Mouse (Mus musculus): ENCODE data around the gene Rps6ka5. TPM values are rescaled to one million over a fixed set of nuclear protein-coding genes. Genes with fewer than 3 reads are reported as not detected.

Gene Rps6ka5
- polyA plus RNA-seq, 1 experiment from 2014 or later: 1.6 TPM

DNA sequence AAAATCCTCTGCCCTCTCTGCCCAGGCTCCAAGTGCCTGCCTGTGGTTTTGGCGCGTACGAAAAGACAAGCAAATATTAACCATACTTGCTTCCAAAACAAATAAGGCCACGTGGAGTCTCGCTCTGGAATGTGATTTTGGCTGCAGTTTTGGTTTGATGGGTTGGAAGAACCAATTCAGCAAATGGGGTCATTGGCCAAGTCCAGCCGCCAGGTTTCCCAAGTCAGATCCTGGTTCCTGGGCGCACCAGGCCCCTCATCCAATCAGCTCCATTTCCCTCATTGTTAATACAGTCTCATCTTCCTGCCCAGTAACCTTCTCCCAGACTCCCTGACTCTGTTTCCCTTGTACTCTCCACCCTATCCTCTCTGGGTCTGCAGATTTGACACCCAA lies 207.1 kb downstream of the Rps6ka5 start:
- no peaks in the 10 kb centered on the region for H3K36me3 ChIP-seq (ENCODE audit: control insufficient read depth, insufficient read depth)
- no peak overlapping the region for H3K27ac ChIP-seq (ENCODE audit: low read length)
- peak overlapping the region; percentile 69 for H3K4me2 ChIP-seq (ENCODE audit: low read depth, low read length)
- peaks cover 10% of the 10 kb centered on the region for H3K27me3 ChIP-seq (ENCODE audit: control insufficient read depth, insufficient read depth, low read depth, low read length)
- no peaks in the 10 kb centered on the region for H3K9me3 ChIP-seq (replicated peaks; ENCODE audit: control insufficient read depth, low read length)
- no peak overlapping the region; the same call in 1 of the 2 replicates for H3K9ac ChIP-seq (ENCODE audit: low read depth, low read length)
- ATAC-seq (ENCODE audit: low read depth): no peak; the same call in 1 of the 2 replicates
- 36% methylated on average over 7 of the region's 7 CpGs for WGBS (ENCODE audit: insufficient replicate concordance)
- H3K4me1 ChIP-seq (ENCODE audit: control insufficient read depth, low read depth, low read length): no peaks in the 10 kb centered on the region; the same call in none of the 2 replicates
- H3K4me3 ChIP-seq (ENCODE audit: low read depth, low read length): peak overlapping the region; percentile 68

DNA sequence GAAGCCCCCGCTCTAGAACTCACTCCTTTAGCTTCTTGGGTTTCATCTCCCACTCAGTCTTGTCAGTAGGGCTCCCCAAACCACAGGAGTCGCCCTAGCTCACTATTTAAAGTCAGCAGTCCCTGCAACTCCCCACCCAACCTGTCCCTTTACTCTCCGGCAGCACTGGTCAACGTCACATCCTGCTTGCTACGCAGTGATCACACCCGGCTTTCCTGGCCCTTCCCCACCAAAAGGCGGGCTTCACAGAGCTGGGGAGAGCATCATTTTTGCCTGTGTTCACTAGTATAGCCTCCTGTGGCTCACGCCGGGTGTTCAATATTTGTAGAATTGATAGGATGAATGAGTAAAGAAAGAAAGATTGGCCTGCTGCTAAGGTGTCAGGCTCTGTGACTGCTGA lies 209.4 kb downstream of the Rps6ka5 start:
- ATAC-seq (ENCODE audit: low read depth): no peak
- H3K4me3 ChIP-seq (ENCODE audit: low read depth, low read length): no peak overlapping the region
- H3K27ac ChIP-seq (ENCODE audit: low read length): no peak overlapping the region
- no peaks in the 10 kb centered on the region for H3K9me3 ChIP-seq (replicated peaks; ENCODE audit: control insufficient read depth, low read length)
- H3K4me1 ChIP-seq (ENCODE audit: control insufficient read depth, low read depth, low read length): no peaks in the 10 kb centered on the region; the same call in none of the 2 replicates
- H3K9ac ChIP-seq (ENCODE audit: low read depth, low read length): no peak overlapping the region
- 49% methylated on average over 9 of the region's 9 CpGs for WGBS (ENCODE audit: insufficient replicate concordance)
- H3K27me3 ChIP-seq (ENCODE audit: control insufficient read depth, insufficient read depth, low read depth, low read length): peaks cover 10% of the 10 kb centered on the region
- no peak overlapping the region for H3K4me2 ChIP-seq (ENCODE audit: low read depth, low read length)
- no peaks in the 10 kb centered on the region for H3K36me3 ChIP-seq (ENCODE audit: control insufficient read depth, insufficient read depth)

DNA sequence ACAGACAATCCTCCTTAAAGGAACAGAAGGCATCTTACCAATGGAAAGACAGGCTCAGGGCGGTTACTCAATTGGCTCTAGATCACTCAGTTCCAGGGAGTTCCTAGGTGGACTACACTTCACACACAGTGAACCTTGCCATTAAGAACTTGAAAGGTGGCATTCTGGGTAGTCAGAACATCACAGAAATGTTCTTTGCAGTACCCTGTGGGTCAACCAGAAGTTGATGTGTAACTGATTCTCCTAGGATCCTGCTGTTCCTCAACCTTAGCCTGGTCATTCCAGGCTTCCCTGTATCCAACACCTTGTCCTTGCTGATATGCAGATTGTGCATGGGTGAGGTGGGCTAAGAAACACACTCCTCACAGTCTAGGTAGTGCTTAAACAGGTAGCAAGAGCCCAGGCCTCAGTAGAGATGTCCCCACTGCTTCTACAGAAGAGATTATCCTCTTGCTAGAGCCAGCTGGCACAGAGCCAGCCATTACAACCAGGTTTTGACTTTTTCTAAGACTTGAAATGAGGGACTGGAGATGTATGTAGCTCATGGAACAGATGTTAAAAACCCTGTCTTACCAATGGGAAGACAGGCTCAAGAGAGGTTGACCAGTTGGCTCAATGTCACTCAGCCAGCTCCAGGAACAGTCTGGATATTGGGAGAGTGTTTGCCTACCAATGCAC lies 210.5 kb downstream of the Rps6ka5 start:
- Histone ChIP-seq H3K4me3 (ENCODE audit: low read depth, low read length) (no peak overlapping the region), H3K9me3 (replicated peaks; ENCODE audit: control insufficient read depth, low read length) (no peaks in the 10 kb centered on the region), H3K27me3 (ENCODE audit: control insufficient read depth, insufficient read depth, low read depth, low read length) (peaks cover 10% of the 10 kb centered on the region), H3K4me2 (ENCODE audit: low read depth, low read length) (no peak overlapping the region), H3K9ac (ENCODE audit: low read depth, low read length) (no peak overlapping the region), H3K4me1 (ENCODE audit: control insufficient read depth, low read depth, low read length) (no peaks in the 10 kb centered on the region; the same call in none of the 2 replicates), H3K27ac (ENCODE audit: low read length) (no peak overlapping the region), H3K36me3 (ENCODE audit: control insufficient read depth, insufficient read depth) (no peaks in the 10 kb centered on the region)
- ATAC-seq (ENCODE audit: low read depth): no peak
- 62% methylated on average over 1 of the region's 1 CpGs for WGBS (ENCODE audit: insufficient replicate concordance)

DNA sequence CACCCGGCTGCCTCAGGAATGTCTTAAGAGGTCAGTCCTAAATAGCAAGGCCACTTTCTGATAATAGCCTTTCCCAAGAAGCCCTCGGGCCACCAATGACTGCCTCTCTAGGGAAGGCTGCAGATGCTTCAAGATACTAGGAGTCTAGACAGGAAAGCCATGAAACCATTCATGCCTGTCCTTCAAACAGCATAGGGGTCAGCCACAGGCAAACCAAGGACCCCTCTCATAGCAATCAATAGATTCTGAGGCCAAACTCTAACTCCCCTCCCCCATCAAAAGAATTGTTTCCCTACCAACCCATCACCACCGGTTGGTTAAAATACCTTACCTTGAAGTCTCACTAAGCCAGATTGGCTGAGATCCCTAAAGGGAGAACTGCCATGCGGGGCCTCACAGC lies 211.3 kb downstream of the Rps6ka5 start:
- Histone ChIP-seq H3K4me2 (ENCODE audit: low read depth, low read length) (no peak overlapping the region), H3K4me3 (ENCODE audit: low read depth, low read length) (no peak overlapping the region), H3K4me1 (ENCODE audit: control insufficient read depth, low read depth, low read length) (no peaks in the 10 kb centered on the region; the same call in none of the 2 replicates), H3K9me3 (replicated peaks; ENCODE audit: control insufficient read depth, low read length) (no peaks in the 10 kb centered on the region), H3K36me3 (ENCODE audit: control insufficient read depth, insufficient read depth) (no peaks in the 10 kb centered on the region), H3K27me3 (ENCODE audit: control insufficient read depth, insufficient read depth, low read depth, low read length) (peaks cover 10% of the 10 kb centered on the region), H3K9ac (ENCODE audit: low read depth, low read length) (no peak overlapping the region), H3K27ac (ENCODE audit: low read length) (no peak overlapping the region)
- ATAC-seq (ENCODE audit: low read depth): no peak
- WGBS (ENCODE audit: insufficient replicate concordance): 64% methylated on average over 4 of the region's 4 CpGs

DNA sequence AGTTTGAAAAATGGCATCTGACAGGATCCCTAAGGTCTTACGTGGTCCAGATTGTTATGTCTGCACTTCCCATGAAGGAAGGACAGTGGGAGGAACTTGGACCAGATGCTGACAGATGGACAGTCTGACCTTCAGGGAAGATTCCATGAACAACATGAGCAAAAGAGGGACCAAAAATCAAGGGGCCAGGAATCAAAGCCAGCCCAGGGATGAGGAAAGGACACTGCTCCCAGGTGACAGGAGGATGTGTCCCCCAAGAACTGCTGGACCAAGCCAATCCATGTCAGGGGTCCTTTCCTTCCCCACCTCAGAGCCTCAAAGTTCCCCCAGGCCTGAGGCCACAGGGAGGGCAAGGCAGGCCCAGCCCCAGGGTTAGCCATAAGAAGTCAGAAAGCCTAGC lies 212.2 kb downstream of the Rps6ka5 start:
- Histone ChIP-seq H3K4me3 (ENCODE audit: low read depth, low read length) (no peak overlapping the region), H3K4me1 (ENCODE audit: control insufficient read depth, low read depth, low read length) (no peaks in the 10 kb centered on the region; the same call in none of the 2 replicates), H3K9ac (ENCODE audit: low read depth, low read length) (no peak overlapping the region), H3K9me3 (replicated peaks; ENCODE audit: control insufficient read depth, low read length) (no peaks in the 10 kb centered on the region), H3K27ac (ENCODE audit: low read length) (no peak overlapping the region), H3K4me2 (ENCODE audit: low read depth, low read length) (no peak overlapping the region), H3K36me3 (ENCODE audit: control insufficient read depth, insufficient read depth) (no peaks in the 10 kb centered on the region), H3K27me3 (ENCODE audit: control insufficient read depth, insufficient read depth, low read depth, low read length) (peaks cover 2% of the 10 kb centered on the region)
- 77% methylated on average over 1 of the region's 1 CpGs for WGBS (ENCODE audit: insufficient replicate concordance)
- ATAC-seq (ENCODE audit: low read depth): no peak

DNA sequence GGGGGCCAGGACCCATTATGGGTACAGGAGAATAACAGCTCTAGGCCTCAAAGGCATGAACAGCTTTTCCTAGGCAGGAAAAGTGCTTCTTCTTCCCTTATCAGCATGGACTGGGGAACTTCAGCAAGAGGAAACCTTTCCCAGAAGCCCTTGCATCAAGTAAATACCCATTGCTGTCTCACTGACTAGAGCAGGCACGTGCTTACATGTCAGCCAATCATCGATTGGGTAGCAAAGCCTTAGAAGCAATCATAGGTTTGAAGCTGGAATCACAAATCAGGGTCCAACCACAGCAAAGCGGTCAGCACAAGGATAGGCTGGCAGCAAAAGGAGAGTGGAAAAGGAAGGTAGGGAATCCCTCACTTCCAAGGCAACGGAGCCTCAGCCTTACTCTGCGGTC lies 213.7 kb downstream of the Rps6ka5 start:
- 73% methylated on average over 5 of the region's 5 CpGs for WGBS (ENCODE audit: insufficient replicate concordance)
- H3K4me3 ChIP-seq (ENCODE audit: low read depth, low read length): no peak overlapping the region
- no peak for ATAC-seq (ENCODE audit: low read depth)

DNA sequence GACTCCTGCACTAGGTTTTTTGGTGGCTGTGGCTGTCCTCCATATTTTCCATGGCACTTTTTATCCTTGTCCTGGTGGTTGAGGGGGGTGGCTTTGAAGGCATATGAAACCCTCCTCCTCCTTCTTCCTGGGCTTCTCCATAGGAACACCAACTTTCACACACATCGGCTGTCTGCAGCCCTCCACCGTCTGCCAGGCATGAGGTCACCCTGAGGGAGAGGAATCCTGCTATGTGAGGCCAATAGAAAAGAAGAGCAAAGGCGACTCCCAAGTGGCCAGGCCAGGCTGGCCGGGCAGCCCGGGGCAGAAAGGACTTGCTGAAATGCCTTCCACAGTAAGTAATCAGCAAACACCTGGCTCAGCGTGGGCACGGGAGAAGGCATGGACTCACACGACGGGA lies 214.1 kb downstream of the Rps6ka5 start:
- Histone ChIP-seq H3K4me1 (ENCODE audit: control insufficient read depth, low read depth, low read length) (no peaks in the 10 kb centered on the region; the same call in 1 of the 2 replicates), H3K36me3 (ENCODE audit: control insufficient read depth, insufficient read depth) (no peaks in the 10 kb centered on the region), H3K4me2 (ENCODE audit: low read depth, low read length) (no peak overlapping the region), H3K9ac (ENCODE audit: low read depth, low read length) (no peak overlapping the region), H3K9me3 (replicated peaks; ENCODE audit: control insufficient read depth, low read length) (no peaks in the 10 kb centered on the region), H3K4me3 (ENCODE audit: low read depth, low read length) (no peak overlapping the region), H3K27me3 (ENCODE audit: control insufficient read depth, insufficient read depth, low read depth, low read length) (no peaks in the 10 kb centered on the region), H3K27ac (ENCODE audit: low read length) (no peak overlapping the region)
- ATAC-seq (ENCODE audit: low read depth): no peak
- 73% methylated on average over 9 of the region's 9 CpGs for WGBS (ENCODE audit: insufficient replicate concordance)

More for the DNA sequence above, 213.7 kb downstream of the Rps6ka5 start:
- Histone ChIP-seq H3K27ac (ENCODE audit: low read length) (no peak overlapping the region), H3K36me3 (ENCODE audit: control insufficient read depth, insufficient read depth) (no peaks in the 10 kb centered on the region), H3K9ac (ENCODE audit: low read depth, low read length) (no peak overlapping the region), H3K27me3 (ENCODE audit: control insufficient read depth, insufficient read depth, low read depth, low read length) (no peaks in the 10 kb centered on the region), H3K4me2 (ENCODE audit: low read depth, low read length) (no peak overlapping the region), H3K4me1 (ENCODE audit: control insufficient read depth, low read depth, low read length) (no peaks in the 10 kb centered on the region; the same call in 1 of the 2 replicates), H3K9me3 (replicated peaks; ENCODE audit: control insufficient read depth, low read length) (no peaks in the 10 kb centered on the region)

DNA sequence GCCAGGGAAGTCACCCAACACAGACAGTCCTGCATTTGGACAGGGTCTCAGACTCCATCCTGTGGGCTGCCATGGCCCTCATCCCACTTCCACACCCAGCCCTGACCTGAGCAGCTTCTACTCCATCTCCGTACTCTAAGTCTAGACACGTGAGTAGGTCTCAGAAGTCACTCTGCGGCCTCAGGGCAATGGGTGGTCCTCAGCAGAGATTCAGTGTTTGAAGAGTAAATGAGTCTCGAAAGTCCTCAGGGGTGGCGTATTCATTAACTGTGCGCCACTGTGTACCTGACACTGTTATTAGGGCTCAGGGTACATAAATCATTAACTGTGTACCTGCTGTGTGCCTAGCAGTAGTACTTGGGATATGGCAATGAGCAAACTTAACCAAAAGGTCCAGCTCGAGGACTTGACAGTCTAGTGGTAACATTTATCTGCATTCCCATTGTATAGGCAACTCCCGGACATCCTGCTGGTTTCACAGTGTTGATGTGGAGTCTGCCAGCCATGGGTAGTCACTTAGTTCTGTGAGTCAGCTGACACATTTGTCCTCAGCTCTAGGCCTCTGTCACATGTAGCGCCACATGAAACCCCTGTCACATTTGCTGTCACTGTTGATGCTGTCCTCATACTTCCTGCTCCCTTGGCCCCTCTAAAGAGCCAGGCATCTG lies 217.0 kb downstream of the Rps6ka5 start:
- Histone ChIP-seq H3K4me2 (ENCODE audit: low read depth, low read length) (no peak overlapping the region), H3K9ac (ENCODE audit: low read depth, low read length) (no peak overlapping the region), H3K9me3 (replicated peaks; ENCODE audit: control insufficient read depth, low read length) (no peaks in the 10 kb centered on the region), H3K27me3 (ENCODE audit: control insufficient read depth, insufficient read depth, low read depth, low read length) (no peaks in the 10 kb centered on the region), H3K4me1 (ENCODE audit: control insufficient read depth, low read depth, low read length) (no peaks in the 10 kb centered on the region), H3K36me3 (ENCODE audit: control insufficient read depth, insufficient read depth) (no peaks in the 10 kb centered on the region), H3K4me3 (ENCODE audit: low read depth, low read length) (no peak overlapping the region), H3K27ac (ENCODE audit: low read length) (no peak overlapping the region)
- ATAC-seq (ENCODE audit: low read depth): no peak
- 63% methylated on average over 9 of the region's 9 CpGs for WGBS (ENCODE audit: insufficient replicate concordance)

DNA sequence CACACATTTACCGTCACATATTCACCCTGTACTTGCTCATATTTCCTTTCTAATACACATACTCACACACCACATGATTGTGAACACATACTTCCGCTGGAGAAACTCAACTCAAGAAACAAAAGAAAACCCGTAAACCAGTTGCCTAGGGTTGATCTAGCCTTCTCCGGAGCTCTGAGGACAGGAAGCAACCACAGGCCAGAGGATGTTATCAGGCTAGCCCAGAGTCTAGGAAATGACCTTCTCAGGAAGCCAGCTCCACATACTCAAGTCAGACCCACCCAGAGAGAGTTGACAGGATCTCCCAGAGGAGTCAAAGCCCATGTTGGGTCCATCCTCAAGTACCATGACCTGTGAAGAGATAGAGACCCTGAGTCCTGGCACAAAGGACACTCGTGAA lies 218.1 kb downstream of the Rps6ka5 start:
- peak; percentile 52 for ATAC-seq (ENCODE audit: low read depth)
- no peak overlapping the region; the same call in 1 of the 2 replicates for H3K27ac ChIP-seq (ENCODE audit: low read length)
- H3K4me1 ChIP-seq (ENCODE audit: control insufficient read depth, low read depth, low read length): no peaks in the 10 kb centered on the region
- no peak overlapping the region for H3K9ac ChIP-seq (ENCODE audit: low read depth, low read length)
- 25% methylated on average over 5 of the region's 5 CpGs for WGBS (ENCODE audit: insufficient replicate concordance)
- no peaks in the 10 kb centered on the region for H3K27me3 ChIP-seq (ENCODE audit: control insufficient read depth, insufficient read depth, low read depth, low read length)
- no peaks in the 10 kb centered on the region for H3K36me3 ChIP-seq (ENCODE audit: control insufficient read depth, insufficient read depth)
- no peak overlapping the region for H3K4me3 ChIP-seq (ENCODE audit: low read depth, low read length)
- H3K4me2 ChIP-seq (ENCODE audit: low read depth, low read length): no peak overlapping the region
- H3K9me3 ChIP-seq (replicated peaks; ENCODE audit: control insufficient read depth, low read length): no peaks in the 10 kb centered on the region
